Mouse (Mus musculus) intestine, postnatal 0 days (tissue): Measurements from ENCODE around the gene Pole. TPM values are rescaled to one million over a fixed set of nuclear protein-coding genes. Genes with fewer than 3 reads are reported as not detected.

Experiments
- ATAC-seq: fragments of 200-750 bp; cut with Nextera tagmentation; 2 replicates; pipeline ENCODE4 v1.8.0; 2017; ENCODE audit warnings: mild to moderate bottlenecking, moderate TSS enrichment, moderate library complexity
- H3K27ac ChIP-seq: fragments of 300-500 bp; sonication (generic); 2 replicates; pipeline ENCODE4 v1.5.1; 2014; ENCODE audit warnings: mild to moderate bottlenecking, low read depth, low read length, moderate library complexity
- H3K27me3 ChIP-seq: fragments of 300-500 bp; sonication (generic); replicated peaks from 2 replicates; pipeline ENCODE4 v1.6.1; 2014; ENCODE audit warnings: low read length, mixed read lengths; ENCODE audit not compliant: control insufficient read depth, insufficient read depth
- H3K36me3 ChIP-seq: fragments of 300-500 bp; sonication (generic); 2 replicates; pipeline ENCODE4 v1.6.1; 2014; ENCODE audit warnings: mild to moderate bottlenecking, moderate library complexity; ENCODE audit not compliant: control insufficient read depth, insufficient read depth
- H3K4me1 ChIP-seq: fragments of 300-500 bp; sonication (generic); replicated peaks from 2 replicates; pipeline ENCODE4 v1.6.1; 2014; ENCODE audit warnings: antibody characterized with exemption, low read length, mixed read lengths; ENCODE audit not compliant: control insufficient read depth, insufficient read depth
- H3K4me2 ChIP-seq: fragments of 300-500 bp; sonication (generic); replicated peaks from 2 replicates; pipeline ENCODE4 v1.6.1; 2014; ENCODE audit warnings: low read depth, mild to moderate bottlenecking, moderate library complexity
- H3K4me3 ChIP-seq: fragments of 300-500 bp; sonication (generic); 2 replicates; pipeline ENCODE4 v1.5.1; 2014; ENCODE audit warnings: low read depth, low read length
- H3K9ac ChIP-seq: fragments of 300-500 bp; sonication (generic); 2 replicates; pipeline ENCODE4 v1.6.1; 2014; ENCODE audit warnings: mild to moderate bottlenecking, low read depth, low read length
- H3K9me3 ChIP-seq: fragments of 300-500 bp; sonication (generic); 2 replicates; pipeline ENCODE4 v1.6.1; 2016; ENCODE audit warnings: mixed run types; ENCODE audit not compliant: control insufficient read depth
- CTCF ChIP-seq: sonication (generic); IDR thresholded peaks from 2 replicates; pipeline ENCODE4 v1.5.1; 2016; ENCODE audit warnings: low read depth, mild to moderate bottlenecking, control low read depth, antibody characterized with exemption, moderate library complexity
- WGBS: fragments of 180-500 bp; shearing (Covaris S2); extraction: QIAGEN DNeasy Blood & Tissue Kit; methylation state at CpG from one replicate; pipeline ENCODE4 v1.1.7; 2014; 5-methylcytosine and 5-hydroxymethylcytosine counted together
- polyA plus RNA-seq: library from polyadenylated mRNA; unstranded; fragments of >200 nt; fragmentation: Nextera tagmentation; extraction: Ambion mirVana; gene quantifications from 2 replicates; pipeline ENCODE4 v1.2.1, GENCODE M21; 2015

Gene Pole
- 4.7 and 5.1 TPM in 2 replicates for polyA plus RNA-seq

DNA sequence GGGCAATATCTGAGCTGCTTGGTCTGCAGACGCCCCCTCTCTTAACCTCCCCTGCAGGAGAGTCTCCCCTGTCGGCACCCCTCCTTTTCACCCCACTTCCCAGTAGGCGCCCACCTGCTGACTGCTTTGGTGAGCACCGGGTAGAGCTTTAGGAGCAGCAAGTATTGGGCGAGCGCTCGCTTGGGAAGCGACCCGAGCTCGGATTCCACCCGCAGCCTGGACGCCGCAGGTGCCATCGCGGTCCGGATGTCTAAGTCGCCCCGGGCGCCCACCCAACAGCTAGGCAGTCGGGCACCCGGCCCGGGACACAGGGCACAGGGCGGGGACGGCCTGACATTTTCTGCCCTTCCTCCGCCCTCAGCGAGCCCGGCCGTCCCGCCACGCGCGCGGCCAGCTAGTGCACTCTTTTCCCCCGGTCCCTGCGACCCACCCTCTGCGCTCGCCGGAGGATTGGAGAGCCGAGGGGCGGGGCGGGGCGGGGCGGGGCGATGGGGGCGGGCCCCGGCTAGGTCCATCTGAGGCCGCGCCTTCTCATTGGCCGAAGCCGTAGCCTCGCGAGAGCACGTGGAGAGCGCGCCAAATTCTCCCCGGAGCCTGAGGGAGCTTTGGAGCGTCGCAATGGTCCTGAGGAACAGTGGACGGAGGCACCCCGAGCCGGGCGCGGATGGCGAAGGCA is at the start of gene Pole, which contains the start of gene Pxmp2:
Pole (plus strand) TSS at position 537 of the 676 bp plus-strand sequence.
Pxmp2 (minus strand) TSS at position 417 of the 676 bp plus-strand sequence.
- H3K27me3 ChIP-seq: no peaks in the 10 kb centered on the region
- H3K9ac ChIP-seq: peak within 1 kb of the TSS; percentile 68
- H3K4me3 ChIP-seq: peak within 1 kb of the TSS; percentile 64
- no peaks in the 10 kb centered on the region for H3K9me3 ChIP-seq
- TF ChIP-seq CTCF: no peak
- peaks cover 7% of the 10 kb centered on the region; the same call in 1 of the 2 replicates for H3K36me3 ChIP-seq
- no peaks in the 10 kb centered on the region for H3K4me1 ChIP-seq
- under 1% methylated on average over 60 of the region's 64 CpGs for WGBS
- ATAC-seq: peak; percentile 97
- peak within 1 kb of the TSS; percentile 100 for H3K4me2 ChIP-seq
- H3K27ac ChIP-seq: no peak within 1 kb of the TSS; the same call in 1 of the 2 replicates

DNA sequence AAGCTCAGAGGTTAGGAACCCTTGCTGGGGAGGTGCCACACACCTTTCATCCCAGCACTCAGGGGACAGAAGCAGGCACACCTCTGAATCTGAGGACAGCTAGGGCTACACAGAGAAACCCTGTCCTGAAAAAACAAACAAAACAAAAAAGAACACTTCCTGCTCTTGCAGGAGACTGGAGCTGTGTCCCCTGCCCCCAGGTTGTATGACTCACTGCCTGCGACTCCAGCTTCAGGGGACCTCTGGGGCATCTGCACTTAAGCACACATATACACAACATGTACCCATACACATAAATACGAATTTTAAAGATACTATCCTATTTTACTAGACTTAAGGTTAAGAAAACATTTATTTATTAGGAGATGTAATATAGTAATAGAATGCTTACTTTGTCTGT is 42.0 kb upstream of the Pole start:
- Histone ChIP-seq H3K27ac (no peak overlapping the region), H3K36me3 (peaks cover 87% of the 10 kb centered on the region), H3K4me1 (no peaks in the 10 kb centered on the region), H3K9me3 (no peaks in the 10 kb centered on the region), H3K4me2 (no peak overlapping the region), H3K9ac (no peak overlapping the region), H3K27me3 (no peaks in the 10 kb centered on the region), H3K4me3 (no peak overlapping the region)
- ATAC-seq: no peak
- TF ChIP-seq CTCF: no peak
- WGBS: 72% methylated on average over 2 of the region's 2 CpGs

GRCm38 (mm10) chr5:110266941-110267340 is 19.2 kb upstream of the Pole start:
- Histone ChIP-seq H3K4me2 (no peak overlapping the region), H3K36me3 (peaks cover 22% of the 10 kb centered on the region), H3K27me3 (no peaks in the 10 kb centered on the region), H3K4me3 (no peak overlapping the region), H3K9ac (no peak overlapping the region), H3K27ac (no peak overlapping the region), H3K9me3 (no peaks in the 10 kb centered on the region), H3K4me1 (peaks cover 10% of the 10 kb centered on the region)
- no peak for ATAC-seq
- 54% methylated on average over 4 of the region's 4 CpGs for WGBS
- no peak for TF ChIP-seq CTCF

DNA sequence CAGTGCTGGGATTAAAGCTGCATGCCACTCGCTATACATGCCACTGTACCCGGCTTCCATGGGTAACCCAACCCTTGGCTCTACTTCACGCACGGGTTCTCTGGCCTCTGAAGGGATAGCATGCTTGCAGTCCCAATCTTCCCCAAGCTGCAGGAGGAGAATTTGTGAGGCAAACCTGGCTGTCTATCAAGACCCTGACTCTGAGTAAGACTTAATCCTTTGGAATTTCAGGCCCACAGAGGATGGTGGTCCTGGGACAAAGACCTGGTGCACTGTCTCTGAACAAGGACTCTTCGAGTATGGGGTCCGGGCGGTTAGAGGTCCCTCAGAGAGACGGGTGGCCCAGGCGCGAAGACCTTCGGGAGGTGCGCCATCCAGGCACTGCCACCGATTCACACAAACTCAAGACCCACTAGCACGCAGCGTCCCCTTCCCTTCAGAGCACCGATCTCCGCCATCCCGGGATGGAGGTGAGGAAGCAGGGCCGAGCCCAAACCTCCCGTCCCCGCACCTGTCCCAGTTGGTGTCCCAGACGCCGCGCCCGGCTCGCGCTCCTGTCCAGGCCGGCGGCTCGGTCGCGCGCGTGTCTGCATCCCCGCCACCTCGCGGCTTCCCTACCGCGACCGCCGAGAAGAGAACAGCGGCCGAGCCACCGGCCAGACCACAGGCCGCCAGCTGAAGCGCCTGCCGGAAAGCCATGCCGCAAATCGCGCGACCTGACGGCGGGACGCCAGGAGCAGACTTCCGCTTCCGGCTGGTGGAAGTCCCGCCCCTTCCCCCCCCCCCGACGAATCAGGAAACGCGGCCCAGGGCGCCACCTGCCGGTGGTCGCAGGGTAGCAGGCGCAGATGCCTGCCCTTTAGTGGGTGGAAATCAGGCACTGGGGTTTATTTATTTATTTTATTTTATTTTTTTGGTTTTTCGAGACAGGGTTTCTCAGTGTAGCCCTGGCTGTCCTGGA is 16.7 kb upstream of the Pole start, which contains the start of gene Pgam5:
Pgam5 (minus strand) TSS at position 773 of the 961 bp plus-strand sequence.
- Histone ChIP-seq H3K4me1 (peaks cover 10% of the 10 kb centered on the region), H3K36me3 (peaks cover 21% of the 10 kb centered on the region), H3K4me2 (peak within 1 kb of the TSS; percentile 83), H3K27me3 (no peaks in the 10 kb centered on the region), H3K27ac (peak within 1 kb of the TSS; percentile 60), H3K4me3 (peak within 1 kb of the TSS; percentile 81), H3K9me3 (no peaks in the 10 kb centered on the region), H3K9ac (peak within 1 kb of the TSS; percentile 88)
- WGBS: under 1% methylated on average over 66 of the region's 66 CpGs
- peak; percentile 87 for TF ChIP-seq CTCF
- ATAC-seq: peak; percentile 89

DNA sequence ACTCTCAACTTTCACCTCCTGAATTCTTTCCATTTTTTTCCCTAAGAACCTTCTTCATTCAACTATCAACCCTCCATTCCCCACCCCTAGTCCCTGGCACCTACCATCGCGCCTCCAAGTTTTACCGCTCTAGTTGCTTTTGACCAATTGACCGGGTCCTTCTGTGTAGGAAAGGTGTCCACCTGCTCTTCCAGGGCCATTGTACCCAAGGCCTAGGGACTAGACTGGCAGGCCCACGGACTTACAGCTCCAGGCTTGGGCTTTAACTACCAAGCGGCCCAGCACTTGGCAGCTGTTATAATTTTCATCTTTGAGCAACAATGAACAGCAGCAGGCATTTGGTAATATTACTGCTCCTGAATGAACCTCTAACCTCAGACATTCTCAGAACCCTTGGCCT is 15.9 kb upstream of the Pole start:
- Histone ChIP-seq H3K4me1 (peaks cover 10% of the 10 kb centered on the region), H3K9ac (no peak overlapping the region), H3K36me3 (peaks cover 13% of the 10 kb centered on the region), H3K4me3 (no peak overlapping the region), H3K9me3 (no peaks in the 10 kb centered on the region), H3K27ac (no peak overlapping the region), H3K27me3 (no peaks in the 10 kb centered on the region), H3K4me2 (no peak overlapping the region)
- TF ChIP-seq CTCF: no peak
- ATAC-seq: no peak
- WGBS: 93% methylated on average over 6 of the region's 6 CpGs

GRCm38 (mm10) chr5:110274147-110274546 is 12.0 kb upstream of the Pole start:
- no peaks in the 10 kb centered on the region for H3K4me1 ChIP-seq
- WGBS: 71% methylated on average over 4 of the region's 4 CpGs
- no peak for ATAC-seq

More at GRCm38 (mm10) chr5:110274147-110274546, 12.0 kb upstream of the Pole start:
- TF ChIP-seq CTCF: no peak
- Histone ChIP-seq H3K9me3 (no peaks in the 10 kb centered on the region), H3K4me3 (no peak overlapping the region), H3K4me2 (no peak overlapping the region), H3K27ac (no peak overlapping the region), H3K9ac (no peak overlapping the region), H3K27me3 (no peaks in the 10 kb centered on the region), H3K36me3 (no peaks in the 10 kb centered on the region)
